Mouse (Mus musculus): ENCODE measurements around the gene Scg3.
A peak's percentile ranks its signal among the peaks of the same experiment; 100 is the strongest.
"Not testable (repeated sequence)": the region's sequence is repeated elsewhere in the genome, so short reads cannot be mapped to it uniquely, and the experiment has no call there.

The Scg3 gene

DNA sequence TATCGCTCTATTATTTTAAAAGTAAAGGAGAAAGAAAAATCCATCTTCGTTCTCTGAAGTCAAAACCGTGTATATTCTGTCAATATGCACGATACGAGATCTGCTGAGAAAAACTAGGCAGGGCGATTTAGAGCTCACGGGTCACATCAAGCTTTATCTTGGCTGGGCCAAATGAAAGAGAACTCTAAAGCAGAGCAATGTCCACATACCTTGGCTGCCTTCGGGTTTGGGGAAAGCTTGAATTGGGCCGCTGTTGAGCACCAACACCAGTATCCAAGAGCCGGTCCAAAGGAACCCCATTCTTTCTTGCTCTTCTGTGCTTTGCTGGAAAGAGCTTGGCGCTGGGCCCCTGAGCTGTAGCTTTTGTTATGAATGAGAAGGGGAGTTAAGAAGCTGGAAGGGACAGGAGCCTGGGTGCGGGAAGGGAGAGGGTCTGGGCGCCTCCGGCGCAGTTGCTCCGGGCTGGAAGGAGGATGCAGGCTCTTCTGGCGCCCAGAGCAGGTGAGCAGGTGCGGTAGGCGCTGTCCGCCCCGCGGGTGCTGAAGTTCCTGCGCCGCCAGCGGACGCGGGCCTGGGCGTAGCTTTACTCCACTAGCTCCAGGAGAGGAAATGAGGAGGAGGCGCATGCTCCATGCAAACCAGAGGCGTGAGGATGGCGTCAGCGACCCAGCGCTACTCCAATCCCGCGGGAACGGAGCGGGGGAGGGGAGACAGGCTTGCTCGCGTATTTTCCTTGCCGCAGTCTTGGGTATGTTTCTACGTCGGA lies at the start of gene Scg3:
Scg3 (minus strand) TSS at position 631 of the 766 bp plus-strand sequence.
- DNase-seq = peak; percentile 96

DNA sequence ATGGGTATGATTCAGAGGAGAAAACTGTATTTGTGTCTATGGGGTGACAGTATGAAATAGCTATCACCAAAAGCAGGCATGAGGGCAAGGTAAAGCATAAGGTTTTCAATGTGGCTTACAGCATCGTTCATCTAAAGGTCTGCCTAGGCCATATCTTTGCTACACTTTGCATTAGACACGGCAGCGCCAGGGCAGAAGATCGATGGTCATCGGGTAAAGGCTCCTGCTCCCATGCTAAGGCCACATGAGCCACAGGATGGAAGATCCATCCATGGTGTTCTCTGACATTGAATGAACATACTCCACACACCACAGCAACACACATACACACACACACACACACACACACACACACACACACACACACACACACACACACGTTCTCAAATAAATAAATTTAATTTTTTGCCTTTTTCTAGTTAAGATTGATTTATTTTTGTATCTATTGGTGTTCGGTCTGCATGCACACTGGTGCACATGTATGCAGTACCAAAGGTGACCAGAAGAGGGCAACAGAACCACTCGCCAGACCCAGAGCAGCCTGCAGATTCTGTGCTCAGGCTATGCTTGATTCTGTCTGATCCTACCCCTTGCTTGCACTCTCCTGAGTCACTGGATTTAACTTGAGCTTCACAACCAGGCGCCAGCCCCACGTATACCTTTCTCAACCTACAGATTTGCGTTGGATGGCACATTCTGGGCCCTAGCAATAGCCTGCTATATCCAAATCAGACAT lies 36.3 kb upstream of the Scg3 start:
- DNase-seq = peak; percentile 63

DNA sequence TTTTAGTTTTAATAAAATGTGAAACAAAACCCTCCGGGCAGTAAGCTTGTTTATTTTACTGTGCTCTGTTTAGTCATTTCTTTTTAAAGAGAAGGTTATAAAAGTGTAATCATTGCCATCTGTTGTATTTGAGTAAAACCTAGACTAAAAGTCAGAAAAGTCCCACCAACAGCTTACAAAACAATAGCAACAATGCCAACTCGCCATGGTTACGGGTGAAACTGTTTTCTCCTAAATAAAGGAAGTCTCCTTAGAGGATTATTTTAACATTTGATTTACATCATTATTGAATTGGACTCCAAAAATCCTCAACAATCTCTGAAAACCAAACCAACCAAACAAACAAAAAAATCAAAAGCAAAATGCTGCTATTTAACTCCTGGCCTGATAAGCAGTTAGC lies 35.6 kb upstream of the Scg3 start:
- DNase-seq = no peak

DNA sequence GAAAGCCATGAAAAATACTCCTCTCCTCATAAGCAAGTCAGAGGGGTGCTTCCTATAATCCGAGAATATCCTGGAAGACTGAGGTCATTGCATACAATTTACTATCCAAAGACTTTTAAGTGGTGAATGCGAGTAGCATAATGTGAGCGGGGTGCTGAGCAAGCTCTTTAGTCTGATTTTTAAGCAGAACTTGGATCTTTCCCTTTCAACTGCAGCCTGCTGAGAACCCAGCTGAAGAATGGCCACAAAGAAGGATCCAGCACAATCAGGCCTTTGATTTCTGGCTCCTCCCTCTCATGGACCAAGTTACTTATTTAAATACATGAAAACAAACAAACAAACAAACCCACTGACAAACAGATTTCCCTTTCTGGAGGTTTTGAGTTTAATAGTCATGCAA lies 916 bp upstream of the Scg3 start:
- peak; percentile 41 for DNase-seq

DNA sequence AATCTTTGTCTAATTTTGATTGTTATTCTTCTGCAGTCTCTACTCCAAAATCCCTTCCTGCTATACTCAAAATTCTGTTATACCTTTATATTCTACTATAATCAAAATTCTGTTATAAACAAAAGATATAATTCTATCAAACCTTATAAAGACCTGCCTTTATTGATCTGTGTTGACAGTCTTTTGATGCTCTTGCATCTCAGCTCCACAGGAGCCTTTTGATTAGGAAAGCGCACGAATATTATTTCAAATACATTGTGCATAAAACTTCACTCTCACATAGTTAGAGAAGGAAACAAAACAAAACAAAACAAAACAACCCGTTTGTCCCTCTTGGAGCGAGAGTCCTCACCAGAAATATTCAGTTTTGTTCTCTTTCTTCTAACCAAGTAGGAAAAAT lies 436 bp upstream of the Scg3 start:
- no peak for DNase-seq

DNA sequence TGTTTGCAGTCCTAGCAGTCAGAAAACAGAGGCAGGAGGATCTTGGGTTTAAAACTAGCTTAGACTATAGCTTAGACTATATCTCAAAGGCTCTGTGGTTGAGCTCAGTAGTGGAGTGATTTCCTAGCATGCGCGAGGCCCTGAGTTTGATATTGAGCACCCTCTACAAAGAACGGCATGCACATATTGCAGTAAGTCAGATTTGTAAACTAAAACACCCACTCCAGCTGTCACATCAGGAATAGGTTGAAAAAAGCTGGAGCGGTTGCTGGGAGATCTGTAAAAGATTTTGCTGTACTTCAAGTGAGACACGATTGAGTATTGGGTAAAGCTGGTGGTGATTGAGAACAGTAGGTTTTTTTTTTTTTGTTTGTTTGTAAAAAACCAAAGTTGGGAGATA lies 3.2 kb downstream of the Scg3 start:
- no peak for DNase-seq

DNA sequence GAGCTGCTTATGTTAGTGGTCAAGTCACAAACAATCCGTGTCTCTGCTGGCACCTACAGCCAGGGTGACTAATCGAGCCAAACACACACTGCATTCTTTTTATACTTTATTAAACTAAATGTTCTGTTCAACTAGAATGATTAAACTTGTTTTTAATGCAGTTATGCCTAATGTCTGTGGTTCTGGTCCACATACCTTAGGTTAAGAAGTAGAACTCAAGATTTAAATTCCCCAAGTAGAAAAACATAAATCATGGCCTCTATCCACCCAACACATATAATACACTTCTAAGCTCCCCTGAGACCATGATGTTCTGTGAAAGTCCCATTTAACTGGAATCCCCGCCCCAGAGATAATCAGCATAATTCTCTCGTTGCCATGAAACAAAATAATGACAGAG lies 4.2 kb downstream of the Scg3 start:
- no peak for DNase-seq

DNA sequence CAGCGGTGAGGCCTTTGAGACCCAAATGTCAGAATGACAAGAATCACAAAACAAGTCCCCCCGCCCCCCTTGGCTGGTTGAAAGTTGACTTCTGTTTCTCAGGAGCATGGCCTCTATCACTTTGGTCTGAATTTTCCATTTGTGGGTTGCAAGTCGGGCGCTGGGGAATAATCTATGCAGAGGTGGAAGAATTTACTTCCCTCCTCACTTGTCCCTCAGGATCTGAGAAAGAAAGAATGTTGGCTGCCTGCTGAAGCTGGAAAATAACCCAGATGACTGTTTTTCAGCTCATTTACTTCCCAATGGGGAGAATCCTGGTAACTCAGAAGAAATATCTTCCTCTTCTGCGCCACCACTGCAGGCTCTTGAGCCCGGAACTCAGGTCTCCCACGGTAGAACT lies 5.5 kb downstream of the Scg3 start:
- DNase-seq = no peak

DNA sequence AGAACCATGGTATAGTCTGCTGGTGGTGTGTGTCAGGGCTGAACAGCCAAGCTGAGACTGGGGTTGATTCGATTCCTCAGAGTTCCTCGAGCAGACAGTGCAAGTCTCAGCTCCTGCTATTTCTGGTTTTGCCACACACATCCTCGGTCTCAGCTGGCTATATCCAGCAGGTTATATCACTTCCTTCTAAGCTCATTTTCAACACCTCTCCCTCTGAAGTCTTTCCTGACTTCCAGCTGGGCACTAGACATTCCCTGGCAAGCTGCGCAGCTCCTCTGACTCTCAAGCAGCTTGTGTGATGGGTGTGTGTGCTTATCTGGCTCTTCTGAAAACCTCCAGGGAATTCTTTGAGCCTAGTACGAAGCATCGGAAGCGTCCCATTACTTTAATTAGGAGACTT lies 7.6 kb downstream of the Scg3 start:
- no peak for DNase-seq

DNA sequence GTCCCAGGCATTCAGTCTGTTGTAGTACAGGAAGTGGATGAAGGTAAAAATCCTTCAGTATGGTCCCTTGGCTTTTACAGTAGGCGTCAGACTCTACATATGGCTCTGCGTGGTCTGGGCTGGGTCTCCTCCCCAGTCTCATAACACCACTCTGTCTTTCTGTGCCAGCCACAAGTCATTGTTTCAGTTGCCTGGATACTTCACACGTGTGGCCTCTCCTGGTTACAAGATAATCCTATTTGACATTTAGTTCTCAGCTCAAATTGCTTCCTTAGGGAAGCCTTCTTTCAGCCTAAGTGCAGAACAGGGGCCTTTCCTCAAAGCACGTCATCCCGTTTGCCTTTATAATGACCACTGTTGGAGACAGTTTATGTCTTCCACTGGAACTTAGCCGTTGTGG lies 11.1 kb downstream of the Scg3 start:
- DNase-seq = no peak

DNA sequence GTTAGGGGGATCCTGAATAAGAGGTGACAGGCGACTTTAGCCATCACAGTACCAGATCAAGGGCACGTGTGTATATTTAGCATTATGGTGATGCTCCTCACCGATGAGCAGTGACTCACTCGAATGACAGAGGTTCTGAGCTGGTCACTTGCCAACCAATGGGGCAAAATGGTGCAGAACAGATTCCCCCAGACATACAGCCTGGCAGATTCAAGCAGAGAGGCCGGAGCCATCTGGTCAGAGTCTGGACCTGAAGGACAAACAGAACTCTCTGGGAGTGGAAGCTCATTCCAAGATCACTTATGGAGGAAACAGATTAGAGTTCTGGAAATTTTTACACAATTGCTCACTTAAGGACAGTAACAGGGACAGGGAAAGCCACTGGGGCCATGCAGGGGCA lies 17.2 kb downstream of the Scg3 start:
- peak; percentile 63 for DNase-seq

DNA sequence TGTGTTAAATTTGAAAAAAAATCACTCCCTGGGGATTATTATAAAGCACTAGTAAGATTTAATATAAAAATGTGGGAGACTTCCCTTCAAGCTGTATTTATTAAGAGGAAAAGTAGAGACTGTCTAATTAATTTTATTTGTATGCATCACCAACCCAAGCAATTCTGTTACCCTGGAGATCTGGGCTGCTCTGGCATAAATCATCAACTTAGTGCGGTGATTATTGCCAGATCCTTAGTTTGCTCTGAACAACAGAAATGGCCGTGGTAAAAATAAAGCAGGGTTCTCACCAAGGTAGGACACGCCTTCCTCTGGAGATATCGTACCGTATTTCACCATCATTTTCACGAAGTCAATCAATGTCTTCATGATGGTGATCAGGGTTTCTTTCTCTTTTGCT lies 18.5 kb downstream of the Scg3 start:
- DNase-seq = no peak

DNA sequence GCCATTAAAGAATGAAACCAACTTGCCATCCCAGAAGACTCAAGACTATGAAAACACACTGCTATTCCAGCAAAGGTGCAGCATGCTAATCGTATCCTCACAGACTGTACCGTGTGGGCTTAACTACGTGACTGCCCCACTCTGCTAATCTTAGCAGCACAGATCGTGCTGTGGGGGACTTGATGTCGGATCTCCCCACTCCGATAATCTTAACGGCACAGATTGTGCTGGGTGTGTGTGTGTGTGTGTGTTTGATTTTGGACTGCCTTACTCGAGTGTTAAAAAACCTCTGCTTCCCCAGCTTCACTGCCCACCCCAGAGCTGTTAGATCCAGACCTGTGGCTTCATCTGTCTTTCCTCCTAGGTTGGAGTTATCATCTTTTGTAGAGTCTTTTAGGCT lies 22.9 kb downstream of the Scg3 start:
- no peak for DNase-seq

DNA sequence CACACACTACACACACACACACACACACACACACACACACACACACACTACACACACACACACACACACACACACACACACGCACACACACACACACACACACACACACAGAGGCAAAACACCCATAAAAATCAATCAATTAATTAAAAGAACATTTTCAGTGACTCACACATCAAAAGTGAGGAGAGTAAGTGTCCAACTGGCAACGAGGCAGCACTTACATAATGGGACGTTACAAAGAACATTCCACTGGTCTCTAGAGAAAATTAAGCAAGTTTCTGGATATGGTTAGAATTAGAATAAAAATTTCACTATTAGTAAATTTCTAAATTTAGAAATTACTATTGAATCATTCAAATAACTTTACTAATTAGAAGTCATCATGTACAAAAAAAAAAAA lies 27.4 kb downstream of the Scg3 start:
- DNase-seq = not testable (repeated sequence)

DNA sequence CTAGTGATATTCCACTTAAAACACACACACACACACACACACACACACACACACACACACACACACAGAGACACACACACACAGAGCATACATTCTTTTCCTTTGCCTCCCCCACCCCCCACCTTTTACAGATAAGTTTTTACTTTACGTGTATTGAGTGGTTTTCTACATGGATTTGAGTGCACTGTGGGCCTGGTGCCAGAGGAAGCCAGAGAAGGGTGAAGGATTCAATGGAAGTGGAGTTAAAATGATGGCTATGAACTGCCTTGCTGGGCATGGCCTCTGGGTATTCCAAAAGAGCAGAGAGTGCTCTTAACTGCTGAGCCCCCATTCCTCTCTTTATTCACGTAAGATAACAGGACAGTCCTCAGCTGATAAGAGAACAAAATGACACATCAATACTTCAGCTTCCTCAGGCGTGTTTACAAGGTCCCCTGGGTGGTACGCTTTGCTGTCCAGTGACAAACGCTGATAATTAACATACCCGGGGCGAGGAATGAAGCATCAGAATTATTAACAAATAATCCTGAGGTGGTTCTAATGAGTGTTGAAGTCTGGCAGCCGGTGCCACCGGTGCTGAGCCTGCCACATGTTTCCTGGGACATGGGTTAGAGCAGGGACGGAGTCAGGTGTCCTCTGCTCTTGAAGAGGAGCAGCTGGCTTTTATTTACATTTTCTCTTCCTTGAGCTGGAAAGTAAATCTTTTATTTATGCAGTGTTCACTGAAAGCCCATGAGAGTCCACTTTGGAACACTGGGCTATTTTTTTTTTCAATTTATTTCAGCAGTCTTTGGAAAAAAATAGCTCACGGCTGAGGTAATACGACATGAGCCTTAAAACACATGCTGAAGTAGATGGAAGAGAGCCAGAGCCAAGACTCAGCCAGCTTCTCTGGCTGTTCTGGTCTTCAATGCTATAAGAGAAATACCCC lies 29.6 kb downstream of the Scg3 start:
- DNase-seq = no peak

DNA sequence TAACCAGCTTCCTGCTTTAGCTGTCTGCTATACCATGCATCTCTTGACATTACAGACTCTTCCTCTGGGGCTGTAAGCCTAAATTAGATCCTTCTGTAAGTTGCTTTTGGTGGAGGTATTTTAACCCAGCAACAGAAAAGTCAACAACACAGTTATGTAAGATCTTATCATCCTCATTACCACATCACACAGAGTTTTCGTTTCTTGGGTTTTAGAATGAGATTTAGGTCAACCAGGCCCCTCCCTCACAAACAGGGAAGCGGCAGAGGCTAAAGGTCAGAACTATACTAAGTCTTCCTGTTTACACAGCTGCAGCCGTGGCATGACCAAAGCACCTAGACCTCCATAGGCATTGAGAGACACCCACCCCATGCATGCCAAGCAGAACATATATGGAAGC lies 38.5 kb downstream of the Scg3 start:
- no peak for DNase-seq

DNA sequence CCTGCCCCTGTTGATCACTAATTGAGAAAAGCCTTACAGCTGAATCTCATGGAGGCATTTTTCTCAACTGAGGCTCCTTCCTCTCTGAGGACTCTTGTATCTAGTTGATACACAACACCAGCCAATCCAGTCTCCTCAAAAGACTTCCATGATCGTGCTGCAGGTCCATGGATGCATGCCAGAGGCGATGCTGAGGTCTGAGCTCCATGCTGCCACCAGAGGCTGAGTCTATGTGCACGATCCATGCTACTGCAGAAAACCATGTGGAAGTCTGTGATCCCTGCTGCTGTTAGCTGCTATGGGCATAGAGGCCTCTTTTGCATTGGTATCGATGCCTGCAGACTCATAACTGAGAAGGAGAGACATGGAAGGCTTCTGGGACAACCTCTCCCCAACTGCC lies 49.6 kb downstream of the Scg3 start:
- DNase-seq = no peak

DNA sequence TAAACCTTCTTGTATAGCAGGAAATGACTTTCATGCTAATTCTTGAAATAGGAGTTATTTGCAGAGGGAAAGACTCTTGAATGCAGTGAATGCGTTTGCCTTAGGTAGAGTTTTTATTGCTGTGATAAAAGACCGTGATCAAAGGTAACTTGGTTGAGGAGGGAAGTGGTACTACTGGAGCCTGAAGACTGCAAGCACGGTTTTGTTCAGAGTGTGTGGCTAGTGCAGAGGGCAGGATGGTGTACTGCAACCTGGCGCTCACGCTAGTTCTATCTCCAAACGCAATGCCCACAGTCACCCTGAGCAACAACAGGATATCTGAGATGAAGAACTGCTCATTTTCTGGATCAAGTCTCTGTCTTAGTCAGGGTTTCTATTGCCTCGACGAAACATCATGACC lies 50.3 kb downstream of the Scg3 start:
- DNase-seq = no peak

DNA sequence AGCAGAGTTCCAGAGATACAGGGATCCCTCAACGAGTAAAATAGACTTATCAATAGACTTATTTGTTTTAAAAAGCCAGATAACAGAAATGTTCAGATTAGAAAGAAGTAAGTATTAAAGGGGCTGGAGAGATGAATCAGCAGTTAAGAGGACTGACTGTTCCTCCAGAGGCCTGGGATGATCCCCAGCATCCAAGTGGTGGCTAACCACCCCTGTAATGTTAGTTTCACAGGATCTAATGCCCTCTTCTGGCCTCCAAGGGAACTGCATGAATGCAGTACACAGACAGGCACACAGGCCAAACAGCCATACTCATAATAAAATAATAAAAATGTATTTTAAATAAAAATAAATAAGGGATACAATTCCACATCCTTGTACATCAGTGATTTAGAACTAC lies 51.0 kb downstream of the Scg3 start:
- DNase-seq = no peak

DNA sequence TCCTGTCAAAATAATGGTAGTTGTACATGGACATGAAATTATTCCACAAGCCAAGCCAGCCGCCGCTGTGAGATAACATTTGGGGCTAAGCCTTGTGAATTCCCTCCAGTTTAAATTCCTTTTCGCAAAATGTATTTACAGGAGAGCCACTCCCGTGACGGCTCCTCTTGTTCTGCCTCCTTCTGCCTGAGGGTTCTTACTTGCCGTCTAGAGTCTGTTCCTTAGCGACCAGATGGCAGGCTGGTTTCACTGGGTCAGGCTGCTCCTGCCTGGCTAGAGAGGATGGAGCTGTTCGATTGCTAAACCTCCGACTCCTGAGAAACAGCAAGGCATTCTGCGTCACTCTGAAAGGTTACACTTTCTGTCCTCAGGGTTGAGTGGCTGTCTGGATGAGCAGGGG lies 51.7 kb downstream of the Scg3 start:
- DNase-seq = no peak

DNA sequence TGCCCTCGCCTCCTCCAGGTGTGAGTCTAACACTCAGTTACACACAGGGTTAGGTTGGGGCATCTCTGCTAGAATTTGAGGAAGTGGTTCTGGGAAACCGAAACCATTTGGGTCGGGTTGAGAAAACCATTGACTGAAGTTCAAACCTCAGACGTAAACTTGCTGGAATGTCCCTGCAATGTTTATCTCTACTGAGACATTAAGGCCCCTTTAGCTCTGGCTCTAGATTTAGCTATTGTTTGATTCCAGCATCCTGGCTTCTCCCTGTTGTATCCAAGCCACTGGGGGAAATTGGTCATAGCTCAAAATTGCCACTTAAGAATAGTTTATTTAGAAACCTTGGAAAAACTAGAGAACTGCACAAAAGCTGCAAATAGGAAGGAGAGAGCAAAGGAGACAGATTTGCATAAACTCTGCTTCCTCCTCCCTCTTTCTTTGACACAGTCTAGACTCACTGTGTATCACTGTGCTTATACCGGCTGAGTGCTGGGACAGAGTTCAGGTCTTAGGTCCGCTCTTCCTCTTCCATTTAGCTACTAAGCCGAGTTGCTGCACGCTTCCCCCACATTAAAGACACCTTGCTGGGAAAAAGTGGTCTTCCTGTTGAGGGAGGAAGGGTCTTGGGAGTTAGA lies 52.9 kb downstream of the Scg3 start:
- no peak for DNase-seq

DNA sequence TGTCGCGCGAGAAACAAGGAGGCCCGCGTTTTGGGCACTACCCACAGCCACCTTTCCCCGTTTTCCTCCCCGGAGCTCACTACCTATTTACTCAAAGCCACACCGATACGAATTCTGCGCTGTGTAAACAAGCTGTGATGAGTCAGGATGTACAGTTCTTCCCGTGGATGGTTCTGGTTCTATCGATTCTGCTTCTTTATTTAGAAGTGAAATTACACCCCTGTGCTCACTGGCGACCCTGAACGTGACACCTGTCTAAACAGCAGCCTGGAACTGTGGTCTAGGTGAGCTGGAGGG lies 57.6 kb downstream of the Scg3 start:
- peak; percentile 57 for DNase-seq

DNA sequence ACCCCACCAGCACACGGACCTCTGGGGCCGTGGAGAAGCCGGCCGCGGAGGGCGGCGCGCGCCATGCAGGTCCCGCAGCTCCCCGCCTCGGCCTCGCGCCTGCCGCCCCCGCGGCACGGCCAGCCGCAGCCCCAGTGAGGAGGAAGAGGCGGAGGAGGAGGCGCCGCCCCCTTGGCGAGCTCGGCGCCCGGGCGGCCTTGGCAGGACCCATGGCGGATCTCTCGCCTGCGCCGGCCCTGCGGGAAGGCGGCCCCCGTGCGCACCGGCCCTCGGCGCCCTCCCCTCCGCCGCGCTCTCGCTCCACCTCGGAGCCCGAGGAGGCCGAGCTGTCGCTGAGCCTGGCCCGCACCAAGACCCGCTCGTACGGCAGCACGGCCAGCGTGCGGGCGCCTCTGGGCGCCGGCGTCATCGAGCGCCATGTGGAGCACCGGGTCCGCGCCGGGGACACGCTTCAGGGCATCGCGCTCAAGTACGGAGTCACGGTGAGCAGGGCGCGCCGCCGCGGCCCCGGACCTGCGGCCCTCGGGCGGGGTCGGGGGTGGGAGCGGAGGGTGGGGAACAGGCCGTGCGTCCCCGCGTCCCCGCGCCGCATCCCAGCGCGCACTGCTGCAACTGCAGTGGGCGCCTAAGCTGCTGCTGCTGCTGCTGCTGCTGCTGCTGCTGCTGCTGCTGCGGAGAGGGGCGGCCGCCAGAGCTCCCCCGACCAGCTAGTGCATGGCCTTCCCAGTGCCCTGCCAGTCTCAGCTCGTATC lies 58.1 kb downstream of the Scg3 start, which contains the start of gene Lysmd2:
Lysmd2 (plus strand) TSS at position 186 of the 752 bp plus-strand sequence.
- peak; percentile 80 for DNase-seq

Data from cerebellum, adult 8-10 months (tissue).